Mouse (Mus musculus) hindbrain, embryonic 14.5 days (tissue): ENCODE data around the gene Plcb3. TPM values are rescaled to one million over a fixed set of nuclear protein-coding genes. Genes with fewer than 3 reads are reported as not detected.
A peak's percentile ranks its signal among the peaks of the same experiment; 100 is the strongest.

Experiments used
- ATAC-seq: fragments of 200-750 bp; cut with Nextera tagmentation; 2 replicates; pipeline ENCODE4 v1.8.0; 2017; ENCODE audit warnings: moderate number of reproducible peaks, mild to moderate bottlenecking, moderate TSS enrichment, moderate library complexity; ENCODE audit not compliant: low FRiP score
- DNase-seq: peaks from one replicate; pipeline ENCODE4 v3.0.0-alpha.2; 2015; ENCODE audit warnings: low spot score
- H3K27ac ChIP-seq: fragments of 300-500 bp; sonication (generic); 2 replicates; pipeline ENCODE4 v1.5.1; 2014; ENCODE audit warnings: mild to moderate bottlenecking, moderate library complexity
- H3K27me3 ChIP-seq: fragments of 300-500 bp; sonication (generic); 2 replicates; pipeline ENCODE4 v1.6.1; 2014; ENCODE audit warnings: mild to moderate bottlenecking, low read length, mixed read lengths; ENCODE audit not compliant: control insufficient read depth, insufficient read depth
- H3K36me3 ChIP-seq: fragments of 300-500 bp; sonication (generic); replicated peaks from 2 replicates; pipeline ENCODE4 v1.6.1; 2014; ENCODE audit not compliant: control insufficient read depth, insufficient read depth
- H3K4me1 ChIP-seq: fragments of 300-500 bp; sonication (generic); replicated peaks from 2 replicates; pipeline ENCODE4 v1.6.1; 2014; ENCODE audit warnings: antibody characterized with exemption, low read length, mixed read lengths; ENCODE audit not compliant: control insufficient read depth, insufficient read depth
- H3K4me2 ChIP-seq: fragments of 300-500 bp; sonication (generic); replicated peaks from 2 replicates; pipeline ENCODE4 v1.6.1; 2014; ENCODE audit warnings: mild to moderate bottlenecking, moderate library complexity
- H3K4me3 ChIP-seq: fragments of 300-500 bp; sonication (generic); replicated peaks from 2 replicates; pipeline ENCODE4 v1.5.1; 2014; ENCODE audit warnings: mild to moderate bottlenecking, low read length
- H3K9ac ChIP-seq: fragments of 300-500 bp; sonication (generic); 2 replicates; pipeline ENCODE4 v1.6.1; 2014
- H3K9me3 ChIP-seq: fragments of 300-500 bp; sonication (generic); 2 replicates; pipeline ENCODE4 v1.6.1; 2016; ENCODE audit warnings: low read length; ENCODE audit not compliant: control insufficient read depth
- WGBS: fragments of 180-500 bp; shearing (Covaris S2); extraction: QIAGEN DNeasy Blood & Tissue Kit; methylation state at CpG from one replicate; pipeline ENCODE4 v1.1.7; 2014; 5-methylcytosine and 5-hydroxymethylcytosine counted together
- polyA plus RNA-seq: library from polyadenylated mRNA; unstranded; fragments of >200 nt; fragmentation: Nextera tagmentation; extraction: Ambion mirVana; gene quantifications from 2 replicates; pipeline ENCODE4 v1.2.1, GENCODE M21; 2014

Gene Plcb3
- polyA plus RNA-seq, 1 experiment from 2014 or later = 10.6 TPM

GRCm38 (mm10) chr19:7006892-7007593, 30.8 kb upstream of the Plcb3 start:
- Histone ChIP-seq H3K27ac (no peak overlapping the region), H3K36me3 (no peaks in the 10 kb centered on the region), H3K9me3 (no peaks in the 10 kb centered on the region), H3K4me3 (no peak overlapping the region), H3K27me3 (no peaks in the 10 kb centered on the region), H3K4me1 (no peaks in the 10 kb centered on the region), H3K9ac (no peak overlapping the region), H3K4me2 (no peak overlapping the region)
- WGBS = 91% methylated on average over 9 of the region's 9 CpGs
- ATAC-seq = no peak
- no peak for DNase-seq

GRCm38 (mm10) chr19:6999360-7000063, 23.2 kb upstream of the Plcb3 start:
- no peak overlapping the region for H3K4me3 ChIP-seq
- 93% methylated on average over 19 of the region's 19 CpGs for WGBS
- H3K36me3 ChIP-seq = peaks cover 21% of the 10 kb centered on the region
- no peak overlapping the region for H3K4me2 ChIP-seq
- no peak overlapping the region for H3K9ac ChIP-seq
- no peaks in the 10 kb centered on the region for H3K9me3 ChIP-seq
- no peaks in the 10 kb centered on the region for H3K27me3 ChIP-seq
- peaks cover 17% of the 10 kb centered on the region for H3K4me1 ChIP-seq
- DNase-seq (no peak), ATAC-seq (no peak)
- no peak overlapping the region for H3K27ac ChIP-seq

- ATAC-seq (no peak), DNase-seq (no peak)
- peaks cover 21% of the 10 kb centered on the region for H3K4me1 ChIP-seq
- no peaks in the 10 kb centered on the region for H3K27me3 ChIP-seq
- H3K4me3 ChIP-seq = no peak overlapping the region
- H3K27ac ChIP-seq = no peak overlapping the region
- H3K4me2 ChIP-seq = no peak overlapping the region
- no peaks in the 10 kb centered on the region for H3K9me3 ChIP-seq
- H3K9ac ChIP-seq = no peak overlapping the region
- WGBS = 84% methylated on average over 9 of the region's 9 CpGs
- H3K36me3 ChIP-seq = peaks cover 21% of the 10 kb centered on the region
Observed at GRCm38 (mm10) chr19:6997721-6998290, 21.5 kb upstream of the Plcb3 start.

- peak within 1 kb of the TSS; percentile 68 for H3K4me2 ChIP-seq
- H3K4me1 ChIP-seq = peaks cover 22% of the 10 kb centered on the region
- WGBS = under 1% methylated on average over 24 of the region's 24 CpGs
- no peaks in the 10 kb centered on the region for H3K27me3 ChIP-seq
- H3K9me3 ChIP-seq = no peaks in the 10 kb centered on the region
- H3K4me3 ChIP-seq = peak within 1 kb of the TSS; percentile 59
- H3K36me3 ChIP-seq = peaks cover 21% of the 10 kb centered on the region
- H3K27ac ChIP-seq = peak within 1 kb of the TSS; percentile 26; the same call in 1 of the 2 replicates
- DNase-seq = peak; percentile 80
- ATAC-seq = peak; percentile 74
- H3K9ac ChIP-seq = peak within 1 kb of the TSS; percentile 74
Observed at GRCm38 (mm10) chr19:6996006-6996405, 19.7 kb upstream of the Plcb3 start, which contains the start of the genes Nudt22 and Trpt1. Nudt22 (minus strand) TSS chr19:6996117. Trpt1 (plus strand) TSS chr19:6996131.

- no peaks in the 10 kb centered on the region for H3K27me3 ChIP-seq
- H3K4me3 ChIP-seq = peak overlapping the region; percentile 59
- H3K9me3 ChIP-seq = no peaks in the 10 kb centered on the region
- no peak overlapping the region for H3K27ac ChIP-seq
- 52% methylated on average over 21 of the region's 21 CpGs for WGBS
- no peak for DNase-seq
- H3K4me1 ChIP-seq = peaks cover 22% of the 10 kb centered on the region
- peaks cover 21% of the 10 kb centered on the region for H3K36me3 ChIP-seq
- ATAC-seq = no peak
- peak overlapping the region; percentile 68 for H3K4me2 ChIP-seq
- H3K9ac ChIP-seq = peak overlapping the region; percentile 74
Observed at GRCm38 (mm10) chr19:6995255-6995991, 19.2 kb upstream of the Plcb3 start.

GRCm38 (mm10) chr19:6994489-6994888, 18.2 kb upstream of the Plcb3 start:
- ATAC-seq = no peak
- no peak overlapping the region for H3K4me3 ChIP-seq
- no peak overlapping the region for H3K9ac ChIP-seq

GRCm38 (mm10) chr19:6994002-6994401, 17.7 kb upstream of the Plcb3 start:
- Histone ChIP-seq H3K9me3 (no peaks in the 10 kb centered on the region), H3K27ac (no peak overlapping the region), H3K36me3 (peaks cover 7% of the 10 kb centered on the region), H3K27me3 (no peaks in the 10 kb centered on the region), H3K9ac (no peak overlapping the region), H3K4me2 (no peak overlapping the region), H3K4me1 (peaks cover 22% of the 10 kb centered on the region), H3K4me3 (no peak overlapping the region)
- DNase-seq (no peak), ATAC-seq (no peak)
- WGBS = 86% methylated on average over 8 of the region's 8 CpGs

More at GRCm38 (mm10) chr19:6994489-6994888, 18.2 kb upstream of the Plcb3 start:
- Histone ChIP-seq H3K4me1 (peaks cover 22% of the 10 kb centered on the region), H3K27me3 (no peaks in the 10 kb centered on the region), H3K9me3 (no peaks in the 10 kb centered on the region), H3K4me2 (no peak overlapping the region), H3K27ac (no peak overlapping the region), H3K36me3 (peaks cover 12% of the 10 kb centered on the region)
- no peak for DNase-seq
- WGBS = 88% methylated on average over 8 of the region's 8 CpGs

GRCm38 (mm10) chr19:6993011-6993770, 16.9 kb upstream of the Plcb3 start:
- Histone ChIP-seq H3K4me2 (peak overlapping the region; percentile 91), H3K27me3 (no peaks in the 10 kb centered on the region), H3K27ac (no peak overlapping the region), H3K4me3 (peak overlapping the region; percentile 47), H3K9me3 (no peaks in the 10 kb centered on the region), H3K4me1 (peaks cover 24% of the 10 kb centered on the region), H3K9ac (peak overlapping the region; percentile 56), H3K36me3 (no peaks in the 10 kb centered on the region)
- no peak for ATAC-seq
- DNase-seq = no peak
- 67% methylated on average over 14 of the region's 14 CpGs for WGBS
